Mouse (Mus musculus) kidney, postnatal 0 days (tissue): Measurements from ENCODE around the gene Kcnh6. TPM values are rescaled to one million over a fixed set of nuclear protein-coding genes. Genes with fewer than 3 reads are reported as not detected.

ENCODE experiments used
- ATAC-seq: fragments of 200-750 bp; cut with Nextera tagmentation; replicated peaks from 2 replicates; pipeline ENCODE4 v1.8.0; 2017; ENCODE audit warnings: low read depth, moderate number of reproducible peaks, moderate TSS enrichment, moderate library complexity; ENCODE audit not compliant: low FRiP score
- DNase-seq: peaks from one replicate; pipeline ENCODE4 v3.0.0-alpha.2; 2016; ENCODE audit warnings: low spot score
- H3K27ac ChIP-seq: fragments of 300-500 bp; sonication (generic); 2 replicates; pipeline ENCODE4 v1.5.1; 2014; ENCODE audit warnings: mild to moderate bottlenecking
- H3K27me3 ChIP-seq: fragments of 300-500 bp; sonication (generic); 2 replicates; pipeline ENCODE4 v1.6.1; 2014; ENCODE audit warnings: low read length, mixed read lengths; ENCODE audit not compliant: insufficient read depth
- H3K36me3 ChIP-seq: fragments of 300-500 bp; sonication (generic); 2 replicates; pipeline ENCODE4 v1.6.1; 2014; ENCODE audit warnings: low read length, mixed read lengths; ENCODE audit not compliant: insufficient read depth
- H3K4me1 ChIP-seq: fragments of 300-500 bp; sonication (generic); replicated peaks from 2 replicates; pipeline ENCODE4 v1.6.1; 2014; ENCODE audit warnings: antibody characterized with exemption, low read length, mixed read lengths; ENCODE audit not compliant: insufficient read depth
- H3K4me2 ChIP-seq: fragments of 300-500 bp; sonication (generic); 2 replicates; pipeline ENCODE4 v1.6.1; 2014; ENCODE audit warnings: mild to moderate bottlenecking, low read length, moderate library complexity, mixed read lengths
- H3K4me3 ChIP-seq: fragments of 300-500 bp; sonication (generic); replicated peaks from 2 replicates; pipeline ENCODE4 v1.5.1; 2014; ENCODE audit warnings: low read depth, low read length
- H3K9ac ChIP-seq: fragments of 300-500 bp; sonication (generic); 2 replicates; pipeline ENCODE4 v1.6.1; 2014; ENCODE audit warnings: low read depth, low read length
- H3K9me3 ChIP-seq: fragments of 300-500 bp; sonication (generic); replicated peaks from 2 replicates; pipeline ENCODE4 v1.6.1; 2016; ENCODE audit warnings: low read length, inconsistent platforms, mixed read lengths
- CTCF ChIP-seq: IDR thresholded peaks from 2 replicates; pipeline ENCODE4 v1.5.1; 2016; ENCODE audit warnings: antibody characterized with exemption, low read depth, mild to moderate bottlenecking, moderate library complexity
- WGBS: fragments of 180-500 bp; shearing (Covaris S2); extraction: QIAGEN DNeasy Blood & Tissue Kit; methylation state at CpG from one replicate; pipeline ENCODE4 v1.1.7; 2014; 5-methylcytosine and 5-hydroxymethylcytosine counted together
- polyA plus RNA-seq: library from polyadenylated mRNA; unstranded; fragments of >200 nt; fragmentation: Nextera tagmentation; extraction: Ambion mirVana; gene quantifications from 2 replicates; pipeline ENCODE4 v1.2.1, GENCODE M21; 2015

Kcnh6 gene
- polyA plus RNA-seq, 1 experiment from 2014 or later, result 0.05 TPM

DNA sequence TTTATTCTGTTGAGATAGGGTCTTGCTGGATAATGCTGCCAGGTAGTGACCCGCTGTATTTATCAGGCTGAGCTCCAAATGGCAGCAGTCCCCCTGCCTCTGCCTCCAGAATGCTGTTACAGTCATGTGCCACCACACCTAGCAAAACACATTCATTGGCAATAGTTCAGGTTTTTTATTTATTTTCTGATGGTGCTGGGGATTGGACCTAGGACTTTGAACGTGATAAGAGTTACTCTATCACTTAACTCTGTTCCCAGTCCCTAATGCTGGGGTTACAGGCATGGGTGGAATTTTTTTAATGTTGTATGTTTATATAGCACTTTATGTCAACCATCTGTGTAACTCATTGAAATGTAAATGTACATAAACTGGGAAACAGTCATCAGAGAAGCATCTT, 46.0 kb downstream of the Kcnh6 start:
- Histone ChIP-seq H3K36me3 (peaks cover 68% of the 10 kb centered on the region), H3K4me3 (no peak overlapping the region), H3K4me1 (no peaks in the 10 kb centered on the region), H3K9ac (no peak overlapping the region), H3K4me2 (no peak overlapping the region), H3K27ac (no peak overlapping the region), H3K9me3 (no peaks in the 10 kb centered on the region), H3K27me3 (no peaks in the 10 kb centered on the region)
- no peak for ATAC-seq
- no peak for TF ChIP-seq CTCF
- DNase-seq, result no peak
- WGBS, result 96% methylated on average over 2 of the region's 2 CpGs

GRCm38 (mm10) chr11:106054600-106054999, 46.7 kb downstream of the Kcnh6 start:
- 97% methylated on average over 8 of the region's 8 CpGs for WGBS
- no peak for TF ChIP-seq CTCF

GRCm38 (mm10) chr11:106055341-106055740, 47.4 kb downstream of the Kcnh6 start:
- Histone ChIP-seq H3K9ac (no peak overlapping the region), H3K4me2 (no peak overlapping the region), H3K9me3 (no peaks in the 10 kb centered on the region), H3K27ac (no peak overlapping the region), H3K4me3 (no peak overlapping the region), H3K27me3 (no peaks in the 10 kb centered on the region), H3K4me1 (no peaks in the 10 kb centered on the region), H3K36me3 (peaks cover 69% of the 10 kb centered on the region)
- WGBS, result 89% methylated on average over 6 of the region's 6 CpGs
- ATAC-seq, result no peak
- no peak for TF ChIP-seq CTCF
- DNase-seq, result no peak

More at GRCm38 (mm10) chr11:106054600-106054999, 46.7 kb downstream of the Kcnh6 start:
- ATAC-seq (no peak), DNase-seq (no peak)
- H3K9me3 ChIP-seq, result no peaks in the 10 kb centered on the region
- H3K4me1 ChIP-seq, result no peaks in the 10 kb centered on the region
- no peak overlapping the region for H3K9ac ChIP-seq
- H3K4me2 ChIP-seq, result no peak overlapping the region
- H3K27me3 ChIP-seq, result no peaks in the 10 kb centered on the region
- peaks cover 65% of the 10 kb centered on the region for H3K36me3 ChIP-seq
- no peak overlapping the region for H3K27ac ChIP-seq
- no peak overlapping the region for H3K4me3 ChIP-seq

- H3K4me2 ChIP-seq, result no peak overlapping the region
- peaks cover 60% of the 10 kb centered on the region for H3K36me3 ChIP-seq
- H3K4me3 ChIP-seq, result no peak overlapping the region
- no peak for ATAC-seq
- no peak overlapping the region for H3K9ac ChIP-seq
- no peak for TF ChIP-seq CTCF
- no peak for DNase-seq
- H3K9me3 ChIP-seq, result no peaks in the 10 kb centered on the region
- WGBS, result 93% methylated on average over 8 of the region's 8 CpGs
- no peak overlapping the region for H3K27ac ChIP-seq
- no peaks in the 10 kb centered on the region for H3K27me3 ChIP-seq
- H3K4me1 ChIP-seq, result no peaks in the 10 kb centered on the region
Measured at GRCm38 (mm10) chr11:106056819-106057491, 49.0 kb downstream of the Kcnh6 start.

DNA sequence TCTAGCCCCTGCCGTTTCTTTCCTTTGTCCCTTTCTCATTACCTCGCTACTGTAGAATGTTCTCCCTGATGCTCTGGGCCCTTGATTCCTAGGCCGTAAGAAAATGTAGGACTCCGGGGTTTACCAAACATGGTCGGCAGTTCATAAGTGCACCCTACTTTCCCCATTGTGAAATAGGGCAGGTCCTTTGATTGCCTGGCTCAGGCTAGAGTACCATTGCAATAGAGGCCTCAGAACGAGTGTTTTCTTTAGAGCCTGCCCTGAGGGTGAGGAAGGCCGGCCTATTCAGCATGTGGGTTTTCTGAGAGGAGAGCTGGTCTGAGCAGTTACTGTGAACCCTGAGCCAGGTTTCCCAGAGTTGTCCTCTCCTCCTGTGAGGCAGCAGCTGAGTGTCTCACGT, 50.1 kb downstream of the Kcnh6 start:
- H3K9me3 ChIP-seq, result no peaks in the 10 kb centered on the region
- H3K4me1 ChIP-seq, result no peaks in the 10 kb centered on the region
- no peak overlapping the region for H3K4me3 ChIP-seq
- no peak overlapping the region for H3K9ac ChIP-seq
- no peak for DNase-seq
- no peak for ATAC-seq
- H3K4me2 ChIP-seq, result no peak overlapping the region
- TF ChIP-seq CTCF, result no peak
- WGBS, result 86% methylated on average over 8 of the region's 8 CpGs
- H3K36me3 ChIP-seq, result peaks cover 54% of the 10 kb centered on the region
- H3K27me3 ChIP-seq, result no peaks in the 10 kb centered on the region
- H3K27ac ChIP-seq, result no peak overlapping the region

DNA sequence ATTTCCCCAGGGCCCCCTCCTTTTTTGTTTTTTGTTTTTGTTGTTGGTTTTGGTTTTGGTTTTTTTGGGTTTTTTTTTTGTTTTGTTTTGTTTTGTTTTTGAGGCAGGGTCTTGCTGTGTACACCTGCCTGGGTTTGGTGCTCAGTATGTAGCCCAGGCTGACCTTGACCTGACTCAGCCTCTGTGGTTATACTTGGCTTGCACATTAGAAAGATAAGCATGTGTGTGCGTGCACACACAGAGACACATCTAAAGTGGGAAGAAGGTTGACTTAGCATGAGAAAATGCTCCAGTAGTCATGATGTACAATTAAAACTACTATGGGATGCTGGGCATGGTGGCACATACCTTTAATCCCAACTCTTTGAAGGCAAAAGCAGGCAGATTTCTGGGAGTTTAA, 52.6 kb downstream of the Kcnh6 start:
- no peak for ATAC-seq
- no peak for TF ChIP-seq CTCF
- Histone ChIP-seq H3K4me1 (0 out of 2 replicates have a peak, but pooled peaks cover 4% of the 10 kb centered on the region), H3K9me3 (no peaks in the 10 kb centered on the region), H3K4me3 (no peak overlapping the region), H3K4me2 (no peak overlapping the region), H3K9ac (no peak overlapping the region), H3K27me3 (no peaks in the 10 kb centered on the region), H3K36me3 (peaks cover 29% of the 10 kb centered on the region), H3K27ac (no peak overlapping the region)
- DNase-seq, result no peak
- 95% methylated on average over 1 of the region's 1 CpGs for WGBS

- Histone ChIP-seq H3K27ac (no peak overlapping the region), H3K9ac (no peak overlapping the region), H3K4me1 (0 out of 2 replicates have a peak, but pooled peaks cover 4% of the 10 kb centered on the region), H3K36me3 (peaks cover 22% of the 10 kb centered on the region), H3K9me3 (no peaks in the 10 kb centered on the region), H3K4me2 (no peak overlapping the region), H3K4me3 (no peak overlapping the region), H3K27me3 (no peaks in the 10 kb centered on the region)
- WGBS, result 86% methylated on average over 1 of the region's 1 CpGs
- ATAC-seq (no peak), DNase-seq (no peak)
- TF ChIP-seq CTCF, result no peak
Measured at GRCm38 (mm10) chr11:106061311-106061710, 53.4 kb downstream of the Kcnh6 start.
